Mouse (Mus musculus): ENCODE data around the gene Atp6v1g2. TPM values are rescaled to one million over a fixed set of nuclear protein-coding genes. Genes with fewer than 3 reads are reported as not detected.

The Atp6v1g2 gene
- 1.9 TPM for polyA plus RNA-seq (2014; fragmentation: Illumina TruSeq; extraction: RNeasy Lipid Tissue Mini Kit (QIAGEN cat#74804); ENCODE audit: low replicate concordance)

DNA sequence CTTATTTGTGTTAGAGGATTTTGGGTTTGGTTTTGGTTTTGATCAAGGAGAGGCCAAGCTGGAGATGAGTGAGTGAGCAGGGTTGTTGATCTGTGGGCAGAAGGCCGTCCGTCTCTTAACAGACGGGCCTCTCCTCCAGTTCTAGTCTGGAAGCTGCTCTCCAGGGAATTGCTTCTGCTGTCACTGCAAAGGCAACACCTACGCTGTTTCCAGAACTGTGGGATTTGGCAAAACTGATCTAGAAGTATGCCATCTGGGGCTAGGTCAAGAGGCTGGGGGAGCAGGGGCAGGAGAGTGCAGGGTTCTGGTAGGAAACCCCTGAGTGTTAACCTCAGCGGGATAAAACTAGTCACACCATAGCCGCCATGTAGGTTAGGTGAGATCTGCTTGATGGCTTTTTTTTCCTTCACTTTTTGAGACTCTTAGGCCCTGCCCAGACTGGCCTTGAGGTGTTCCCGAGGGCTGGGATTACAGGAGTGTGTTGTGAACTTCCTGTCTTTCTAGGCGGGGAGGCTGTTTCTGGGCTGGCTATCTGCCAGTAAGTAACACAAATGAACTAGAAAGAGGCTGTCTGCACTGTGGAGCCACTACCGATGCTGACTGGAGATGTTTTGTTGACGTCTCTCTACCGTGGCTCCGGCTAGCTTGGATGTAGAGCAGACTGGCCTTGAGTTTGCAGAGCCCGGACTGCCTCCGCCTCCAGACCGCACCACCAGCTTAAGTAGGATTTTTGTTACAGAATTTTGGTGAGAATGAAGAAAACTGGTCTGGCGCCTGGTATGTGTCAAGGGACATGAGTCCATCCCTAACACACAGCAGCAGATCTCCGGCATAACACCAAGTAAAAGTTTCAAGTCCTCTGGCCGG is at the start of gene Atp6v1g2:
TSS of gene Atp6v1g2 (plus strand) at position 547 of the 867 bp plus-strand sequence.

DNA sequence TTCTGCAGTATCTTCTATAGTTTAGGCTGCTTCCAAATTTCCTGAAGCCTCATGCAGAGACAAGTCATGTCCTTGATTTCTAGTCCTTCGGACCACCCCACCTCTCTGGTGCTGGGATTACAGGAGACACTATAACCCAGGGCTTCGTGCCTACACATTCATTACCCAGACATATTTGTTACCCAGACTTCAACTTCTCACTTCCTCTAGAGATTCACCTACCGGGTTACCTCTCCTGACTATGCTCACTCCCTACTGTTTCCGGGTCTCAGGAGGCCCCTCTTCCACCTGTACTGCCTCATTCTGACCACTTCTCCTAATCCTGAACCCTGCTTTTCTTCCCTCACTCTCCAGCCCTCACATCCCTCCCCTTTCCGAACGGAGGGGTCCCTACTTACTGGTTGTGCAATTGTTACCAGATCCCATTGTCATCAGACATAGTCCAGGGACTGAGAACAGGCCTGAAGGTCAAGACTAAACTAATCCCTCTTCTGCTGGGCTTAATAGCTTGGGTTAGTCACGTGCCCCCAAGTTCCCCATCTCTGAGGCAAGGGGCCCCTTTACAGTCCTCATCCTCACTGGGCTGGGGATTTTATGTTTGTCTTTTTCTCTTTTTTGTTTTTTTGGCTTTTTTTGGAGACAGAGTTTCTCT is 45.4 kb upstream of the Atp6v1g2 start, which contains the start of gene Lst1:
TSS of gene Lst1 (minus strand) at position 481 of the 652 bp plus-strand sequence.

DNA sequence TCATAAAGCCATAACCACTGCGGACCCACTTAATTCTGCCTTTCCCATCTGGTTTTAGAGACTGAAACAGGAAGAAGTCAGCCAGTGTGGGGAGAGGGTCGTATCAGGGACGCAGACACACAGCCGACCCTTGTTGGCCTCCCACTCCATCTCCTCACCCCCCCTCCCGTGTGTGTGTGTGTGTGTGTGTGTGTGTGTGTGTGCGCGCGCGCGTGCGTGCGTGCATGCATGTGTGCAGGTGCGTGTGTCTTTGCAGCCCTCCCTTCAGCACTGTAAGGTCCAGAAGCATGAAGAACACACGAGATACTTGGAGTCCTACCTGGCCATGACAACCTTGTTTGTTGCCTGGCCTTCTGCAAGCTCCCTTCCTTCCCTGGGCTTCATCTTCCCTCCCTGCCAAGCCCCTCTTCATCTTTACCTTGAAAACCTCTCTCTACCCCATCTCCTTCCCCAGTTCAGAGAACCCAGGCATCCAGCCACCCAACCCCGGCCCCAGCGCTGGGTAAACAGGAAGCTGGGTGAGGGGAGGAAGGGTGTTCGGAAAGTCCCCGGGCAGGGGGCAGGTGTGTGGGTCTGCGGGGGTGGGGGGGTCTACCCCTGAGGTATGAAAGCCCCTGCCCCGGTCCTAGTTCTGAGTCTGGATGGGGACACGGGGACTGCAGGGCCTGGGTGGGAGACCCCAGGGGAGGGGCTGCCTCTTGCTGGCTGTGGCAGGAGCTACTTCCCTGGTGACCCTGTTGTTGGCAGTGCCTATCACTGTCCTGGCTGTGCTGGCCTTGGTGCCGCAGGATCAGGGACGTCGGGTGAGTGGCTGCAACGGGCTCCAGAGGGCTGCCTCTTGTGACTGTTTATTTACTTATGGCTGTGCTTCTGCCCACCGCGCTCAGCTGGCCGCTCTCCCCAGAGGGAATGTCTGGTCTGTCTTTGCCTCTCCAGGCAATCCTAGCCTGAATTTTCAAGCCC is 39.3 kb upstream of the Atp6v1g2 start, which contains the start of gene Ltb:
TSS of gene Ltb (plus strand) at position 559 of the 963 bp plus-strand sequence.

DNA sequence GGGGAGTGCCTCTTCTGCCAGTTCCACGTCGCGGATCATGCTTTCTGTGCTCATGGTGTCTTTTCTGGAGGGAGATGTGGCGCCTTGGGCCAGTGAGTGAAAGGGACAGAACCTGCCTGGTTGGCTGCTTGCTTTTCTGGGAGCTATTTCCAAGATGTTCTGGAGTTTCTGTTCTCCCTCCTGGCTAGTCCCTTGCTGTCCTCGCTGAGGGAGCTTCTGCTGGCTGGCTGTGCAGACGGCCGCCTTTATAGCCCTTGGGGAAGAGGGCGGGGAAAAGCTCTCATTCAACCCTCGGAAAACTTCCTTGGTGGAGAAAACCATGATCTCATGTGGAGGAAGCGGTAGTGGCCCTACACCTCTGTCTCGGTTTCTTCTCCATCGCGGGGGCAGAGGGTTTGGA is 31.7 kb upstream of the Atp6v1g2 start, which contains the start of gene Tnf:
TSS of gene Tnf (minus strand) at position 221 of the 400 bp plus-strand sequence.

DNA sequence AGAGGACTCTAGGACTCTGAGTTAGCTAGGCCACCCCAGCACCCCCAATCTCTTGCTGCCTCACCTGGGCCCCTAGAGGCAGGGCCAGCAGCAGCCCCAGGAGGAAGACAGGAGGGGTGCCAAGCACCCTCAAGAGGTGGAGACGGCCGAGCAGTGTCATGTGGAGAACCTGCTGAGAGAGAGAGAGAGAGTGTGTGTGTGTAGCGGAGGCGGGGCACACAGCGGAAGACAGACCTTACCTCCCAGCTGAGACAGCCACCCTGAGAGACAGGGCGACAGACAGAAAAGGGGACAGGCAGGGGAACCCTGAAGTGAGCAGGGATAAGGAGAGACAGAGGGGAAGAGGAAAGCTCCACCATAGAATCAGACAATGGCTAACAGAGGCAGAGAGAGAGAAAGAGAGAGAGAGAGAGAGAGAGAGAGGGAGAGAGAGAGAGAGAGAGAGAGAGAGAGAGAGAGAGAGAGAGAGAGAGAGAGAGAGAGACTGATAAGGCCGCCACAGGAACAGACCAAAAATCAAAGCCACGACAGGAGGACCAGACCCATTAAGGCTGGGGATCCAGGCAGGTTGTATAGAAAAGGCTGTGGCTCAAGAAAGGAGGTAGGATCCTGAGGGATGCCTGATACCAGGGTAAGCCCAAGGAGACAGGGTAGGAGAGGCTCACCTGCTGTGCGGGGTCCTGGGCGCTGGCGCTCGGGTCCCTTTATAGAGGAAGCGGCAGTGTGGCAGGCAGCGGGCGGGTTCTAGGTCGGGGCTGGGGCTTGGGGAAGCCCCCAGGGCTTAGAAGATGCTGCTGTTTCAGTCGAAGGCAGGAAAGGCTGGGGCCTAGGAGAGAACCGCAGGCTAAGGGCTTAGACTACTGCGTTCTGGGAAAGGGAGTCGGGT is 28.7 kb upstream of the Atp6v1g2 start, which contains the start of gene Lta:
TSS of gene Lta (minus strand) at position 858 of the 886 bp plus-strand sequence.

DNA sequence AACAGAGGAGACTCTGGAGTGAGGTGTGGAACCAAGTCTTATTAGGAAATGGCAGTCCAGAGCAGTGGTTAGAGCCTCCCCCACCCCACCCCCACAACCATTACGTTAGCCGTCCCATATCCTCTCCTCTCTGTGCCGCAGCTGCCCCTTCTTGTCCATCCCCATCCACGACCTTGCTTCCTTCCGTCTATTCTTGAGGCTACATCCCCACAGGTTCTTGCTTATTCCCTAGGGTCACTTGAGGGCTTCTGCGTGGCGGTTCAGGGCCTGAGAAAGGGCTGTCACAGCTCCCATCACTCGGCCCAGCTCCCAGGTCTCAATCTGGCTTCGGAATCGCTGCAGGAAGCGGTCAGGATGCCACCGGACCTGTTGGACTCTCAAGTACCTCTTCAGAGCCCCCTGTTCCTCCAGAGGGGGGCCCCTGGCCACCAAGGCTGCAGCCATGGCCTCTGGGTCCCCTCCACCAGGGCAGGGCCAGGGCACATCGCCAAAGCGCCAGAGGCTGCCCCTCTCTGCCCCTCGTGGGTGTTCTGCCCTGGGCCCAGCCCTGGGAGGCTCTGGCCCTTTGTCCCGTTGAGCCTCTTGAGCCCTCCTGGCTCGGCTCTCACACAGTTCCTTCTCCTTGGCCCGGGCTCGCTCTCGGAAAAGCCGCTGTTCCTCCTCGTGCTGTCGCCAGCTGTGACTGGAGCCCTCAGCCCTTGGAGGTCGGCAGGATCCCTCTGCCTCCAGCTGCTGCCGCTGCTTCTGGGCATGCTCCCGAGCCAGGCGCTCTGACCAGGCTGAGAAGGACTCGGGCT is 13.1 kb upstream of the Atp6v1g2 start, which contains the start of gene Gm16181:
TSS of gene Gm16181 (plus strand) at position 679 of the 797 bp plus-strand sequence.

DNA sequence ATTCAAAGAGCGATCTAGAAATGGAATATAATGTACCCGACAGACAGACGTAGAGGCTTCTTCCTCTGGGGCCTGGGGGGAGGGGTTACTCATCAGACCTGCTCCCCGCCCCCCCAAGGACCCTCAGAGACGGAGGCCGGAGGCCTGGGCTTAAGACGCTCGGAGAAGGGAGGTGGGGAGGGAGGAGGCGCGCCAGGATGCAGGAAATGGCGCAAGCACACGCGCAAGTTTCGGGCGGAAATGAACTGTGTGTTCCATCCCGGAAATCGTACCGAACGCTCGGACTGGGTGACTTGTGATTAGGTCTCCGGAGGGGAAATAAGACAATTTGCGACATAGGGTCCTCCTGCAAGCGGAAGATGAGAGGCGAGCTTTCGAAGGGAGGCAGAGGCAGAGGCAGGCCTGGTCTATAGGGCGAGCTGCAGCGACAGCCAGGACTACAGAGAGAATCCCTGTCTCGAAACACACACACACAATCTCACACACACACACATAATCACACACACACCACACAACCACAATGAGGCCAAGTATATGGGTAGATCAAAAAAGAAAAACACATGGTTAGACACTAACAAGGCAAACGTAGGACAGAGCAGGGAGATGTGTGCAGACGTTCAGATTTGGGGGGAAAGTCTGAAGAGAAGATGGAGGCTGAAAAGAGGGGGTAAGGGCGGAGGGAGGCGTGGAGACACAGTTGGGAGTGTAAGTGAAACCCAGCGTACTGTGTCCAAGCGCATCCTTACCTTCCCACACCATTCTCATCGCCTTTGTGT is 2.3 kb downstream of the Atp6v1g2 start, which contains the start of gene Nfkbil1:
TSS of gene Nfkbil1 (minus strand) at position 179 of the 776 bp plus-strand sequence.

DNA sequence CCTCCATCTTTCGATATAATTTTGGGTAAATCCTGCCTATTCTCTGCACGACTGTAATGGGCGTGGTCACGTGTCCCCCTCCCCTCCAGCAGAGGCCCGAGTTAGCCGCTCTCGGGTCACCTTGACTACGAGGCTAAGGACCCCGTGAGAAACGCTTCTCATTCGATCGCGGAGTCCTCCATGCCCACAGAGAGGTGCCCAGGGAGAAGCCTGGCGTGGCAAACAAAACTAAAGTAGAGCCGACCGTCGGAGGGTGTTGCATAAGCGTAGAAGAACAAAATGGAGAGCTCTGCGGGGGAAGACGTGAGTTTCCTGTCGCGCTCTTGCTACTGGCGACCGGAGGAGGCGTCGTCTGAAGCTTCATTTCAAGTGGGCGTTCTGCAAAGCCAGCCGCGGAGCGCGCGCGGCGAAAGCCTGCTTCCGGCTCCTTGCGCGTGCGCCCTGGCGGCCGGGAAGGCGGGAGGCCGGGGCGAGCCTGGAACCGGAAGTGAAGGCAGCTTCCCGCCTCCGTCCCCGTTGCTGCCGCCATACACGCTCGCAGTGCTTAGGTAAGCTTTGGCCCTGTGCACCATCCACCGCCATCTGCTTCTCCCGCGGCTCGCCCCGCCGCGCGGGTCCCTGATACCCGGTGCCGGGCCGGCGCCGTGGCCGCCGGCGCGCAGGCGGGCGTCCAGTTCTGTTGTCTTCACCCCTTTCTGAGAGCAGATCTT is 8.0 kb downstream of the Atp6v1g2 start, which contains the start of gene Ddx39b:
TSS of gene Ddx39b (plus strand) at position 442 of the 710 bp plus-strand sequence.

DNA sequence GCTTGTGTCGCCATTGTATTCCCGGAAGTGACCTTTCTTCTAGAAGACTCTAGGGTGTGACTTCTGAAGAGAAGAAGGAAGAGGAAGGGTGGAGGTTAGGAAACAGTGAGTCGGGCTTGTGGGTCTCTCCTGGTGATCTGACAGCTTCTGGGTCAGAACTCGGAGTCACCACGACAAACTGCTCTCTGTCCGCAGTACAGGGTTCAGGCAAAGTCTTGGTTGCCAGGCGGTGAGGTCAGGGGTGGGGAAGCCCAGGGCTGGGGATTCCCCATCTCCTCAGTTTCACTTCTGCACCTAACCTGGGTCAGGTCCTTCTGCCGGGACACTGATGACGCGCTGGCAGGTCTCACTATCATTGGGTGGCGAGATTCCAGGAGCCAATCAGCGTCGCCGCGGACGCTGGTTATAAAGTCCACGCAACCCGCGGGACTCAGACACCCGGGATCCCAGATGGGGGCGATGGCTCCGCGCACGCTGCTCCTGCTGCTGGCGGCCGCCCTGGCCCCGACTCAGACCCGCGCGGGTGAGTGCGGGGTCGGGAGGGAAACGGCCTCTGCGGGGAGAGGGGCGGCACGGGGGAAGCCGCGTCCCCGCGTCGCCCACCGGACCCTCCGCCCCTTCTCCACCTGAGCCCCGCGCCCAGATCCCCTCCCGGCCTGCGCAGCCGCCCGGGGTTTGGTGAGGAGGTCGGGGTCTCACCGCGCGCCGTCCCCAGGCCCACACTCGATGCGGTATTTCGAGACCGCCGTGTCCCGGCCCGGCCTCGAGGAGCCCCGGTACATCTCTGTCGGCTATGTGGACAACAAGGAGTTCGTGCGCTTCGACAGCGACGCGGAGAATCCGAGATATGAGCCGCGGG is 29.4 kb downstream of the Atp6v1g2 start, which contains the start of gene H2-D1:
TSS of gene H2-D1 (plus strand) at position 67 of the 859 bp plus-strand sequence.

Other genes with a start within 250 kb of the Atp6v1g2 start
- 0.37 TPM for gene Vars, start 232.7 kb upstream of the Atp6v1g2 start, polyA plus RNA-seq (2014; fragmentation: Illumina TruSeq; extraction: RNeasy Lipid Tissue Mini Kit (QIAGEN cat#74804); ENCODE audit: low replicate concordance)
- 0.11 TPM for gene Vwa7, start 217.1 kb upstream of the Atp6v1g2 start, polyA plus RNA-seq (2014; fragmentation: Illumina TruSeq; extraction: RNeasy Lipid Tissue Mini Kit (QIAGEN cat#74804); ENCODE audit: low replicate concordance)
- not detected for gene Sapcd1, start 205.6 kb upstream of the Atp6v1g2 start, polyA plus RNA-seq (2014; fragmentation: Illumina TruSeq; extraction: RNeasy Lipid Tissue Mini Kit (QIAGEN cat#74804); ENCODE audit: low replicate concordance)
- 0.93 TPM for gene Msh5, start 186.9 kb upstream of the Atp6v1g2 start, polyA plus RNA-seq (2014; fragmentation: Illumina TruSeq; extraction: RNeasy Lipid Tissue Mini Kit (QIAGEN cat#74804); ENCODE audit: low replicate concordance)
- 31.3 TPM for gene Clic1, start 183.7 kb upstream of the Atp6v1g2 start, polyA plus RNA-seq (2014; fragmentation: Illumina TruSeq; extraction: RNeasy Lipid Tissue Mini Kit (QIAGEN cat#74804); ENCODE audit: low replicate concordance)
- not detected for gene Ddah2, start 174.6 kb upstream of the Atp6v1g2 start, polyA plus RNA-seq (2014; fragmentation: Illumina TruSeq; extraction: RNeasy Lipid Tissue Mini Kit (QIAGEN cat#74804); ENCODE audit: low replicate concordance)
- not detected for gene Ly6g6c, start 168.3 kb upstream of the Atp6v1g2 start, polyA plus RNA-seq (2014; fragmentation: Illumina TruSeq; extraction: RNeasy Lipid Tissue Mini Kit (QIAGEN cat#74804); ENCODE audit: low replicate concordance)
- gene Mpig6b, start 167.5 kb upstream of the Atp6v1g2 start, polyA plus RNA-seq (2014; fragmentation: Illumina TruSeq; extraction: RNeasy Lipid Tissue Mini Kit (QIAGEN cat#74804); ENCODE audit: low replicate concordance): 0.59 TPM
- gene Ly6g6e, start 156.8 kb upstream of the Atp6v1g2 start, polyA plus RNA-seq (2014; fragmentation: Illumina TruSeq; extraction: RNeasy Lipid Tissue Mini Kit (QIAGEN cat#74804); ENCODE audit: low replicate concordance): not detected
- gene Ly6g6d, start 155.6 kb upstream of the Atp6v1g2 start, polyA plus RNA-seq (2014; fragmentation: Illumina TruSeq; extraction: RNeasy Lipid Tissue Mini Kit (QIAGEN cat#74804); ENCODE audit: low replicate concordance): not detected
- gene Ly6g6f, start 148.1 kb upstream of the Atp6v1g2 start, polyA plus RNA-seq (2014; fragmentation: Illumina TruSeq; extraction: RNeasy Lipid Tissue Mini Kit (QIAGEN cat#74804); ENCODE audit: low replicate concordance): not detected
- 3.7 TPM for gene Abhd16a, start 144.4 kb upstream of the Atp6v1g2 start, polyA plus RNA-seq (2014; fragmentation: Illumina TruSeq; extraction: RNeasy Lipid Tissue Mini Kit (QIAGEN cat#74804); ENCODE audit: low replicate concordance)
- gene Ly6g5c, start 125.4 kb upstream of the Atp6v1g2 start, polyA plus RNA-seq (2014; fragmentation: Illumina TruSeq; extraction: RNeasy Lipid Tissue Mini Kit (QIAGEN cat#74804); ENCODE audit: low replicate concordance): not detected
- gene Ly6g5b, start 118.2 kb upstream of the Atp6v1g2 start, polyA plus RNA-seq (2014; fragmentation: Illumina TruSeq; extraction: RNeasy Lipid Tissue Mini Kit (QIAGEN cat#74804); ENCODE audit: low replicate concordance): not detected
- gene Gpank1, start 112.2 kb upstream of the Atp6v1g2 start, polyA plus RNA-seq (2014; fragmentation: Illumina TruSeq; extraction: RNeasy Lipid Tissue Mini Kit (QIAGEN cat#74804); ENCODE audit: low replicate concordance): 2.3 TPM
- 112 TPM for gene Csnk2b, start 111.6 kb upstream of the Atp6v1g2 start, polyA plus RNA-seq (2014; fragmentation: Illumina TruSeq; extraction: RNeasy Lipid Tissue Mini Kit (QIAGEN cat#74804); ENCODE audit: low replicate concordance)
- 1.7 TPM for gene D17H6S53E, start 107.3 kb upstream of the Atp6v1g2 start, polyA plus RNA-seq (2014; fragmentation: Illumina TruSeq; extraction: RNeasy Lipid Tissue Mini Kit (QIAGEN cat#74804); ENCODE audit: low replicate concordance)
- gene Apom, start 101.6 kb upstream of the Atp6v1g2 start, polyA plus RNA-seq (2014; fragmentation: Illumina TruSeq; extraction: RNeasy Lipid Tissue Mini Kit (QIAGEN cat#74804); ENCODE audit: low replicate concordance): not detected
- gene Bag6, start 98.5 kb upstream of the Atp6v1g2 start, polyA plus RNA-seq (2014; fragmentation: Illumina TruSeq; extraction: RNeasy Lipid Tissue Mini Kit (QIAGEN cat#74804); ENCODE audit: low replicate concordance): 9.2 TPM
- gene Prrc2a, start 68.8 kb upstream of the Atp6v1g2 start, polyA plus RNA-seq (2014; fragmentation: Illumina TruSeq; extraction: RNeasy Lipid Tissue Mini Kit (QIAGEN cat#74804); ENCODE audit: low replicate concordance): 7.5 TPM
- 8.4 TPM for gene Aif1, start 57.6 kb upstream of the Atp6v1g2 start, polyA plus RNA-seq (2014; fragmentation: Illumina TruSeq; extraction: RNeasy Lipid Tissue Mini Kit (QIAGEN cat#74804); ENCODE audit: low replicate concordance)
- not detected for gene Lst1, start 45.2 kb upstream of the Atp6v1g2 start, polyA plus RNA-seq (2014; fragmentation: Illumina TruSeq; extraction: RNeasy Lipid Tissue Mini Kit (QIAGEN cat#74804); ENCODE audit: low replicate concordance)
- gene Ltb, start 39.2 kb upstream of the Atp6v1g2 start, polyA plus RNA-seq (2014; fragmentation: Illumina TruSeq; extraction: RNeasy Lipid Tissue Mini Kit (QIAGEN cat#74804); ENCODE audit: low replicate concordance): not detected
- not detected for gene Tnf, start 31.7 kb upstream of the Atp6v1g2 start, polyA plus RNA-seq (2014; fragmentation: Illumina TruSeq; extraction: RNeasy Lipid Tissue Mini Kit (QIAGEN cat#74804); ENCODE audit: low replicate concordance)
- not detected for gene Lta, start 28.3 kb upstream of the Atp6v1g2 start, polyA plus RNA-seq (2014; fragmentation: Illumina TruSeq; extraction: RNeasy Lipid Tissue Mini Kit (QIAGEN cat#74804); ENCODE audit: low replicate concordance)
- not detected for gene Gm16181, start 12.8 kb upstream of the Atp6v1g2 start, polyA plus RNA-seq (2014; fragmentation: Illumina TruSeq; extraction: RNeasy Lipid Tissue Mini Kit (QIAGEN cat#74804); ENCODE audit: low replicate concordance)
- gene Nfkbil1, start 2.1 kb downstream of the Atp6v1g2 start, polyA plus RNA-seq (2014; fragmentation: Illumina TruSeq; extraction: RNeasy Lipid Tissue Mini Kit (QIAGEN cat#74804); ENCODE audit: low replicate concordance): not detected
- gene Ddx39b, start 8.1 kb downstream of the Atp6v1g2 start, polyA plus RNA-seq (2014; fragmentation: Illumina TruSeq; extraction: RNeasy Lipid Tissue Mini Kit (QIAGEN cat#74804); ENCODE audit: low replicate concordance): 4.0 TPM
- 51.6 TPM for gene H2-D1, start 29.1 kb downstream of the Atp6v1g2 start, polyA plus RNA-seq (2014; fragmentation: Illumina TruSeq; extraction: RNeasy Lipid Tissue Mini Kit (QIAGEN cat#74804); ENCODE audit: low replicate concordance)
- 506 TPM for gene H2-Q1, start 86.7 kb downstream of the Atp6v1g2 start, polyA plus RNA-seq (2014; fragmentation: Illumina TruSeq; extraction: RNeasy Lipid Tissue Mini Kit (QIAGEN cat#74804); ENCODE audit: low replicate concordance)
- 3,607 TPM for gene H2-Q2, start 108.6 kb downstream of the Atp6v1g2 start, polyA plus RNA-seq (2014; fragmentation: Illumina TruSeq; extraction: RNeasy Lipid Tissue Mini Kit (QIAGEN cat#74804); ENCODE audit: low replicate concordance)
- gene H2-Q4, start 146.0 kb downstream of the Atp6v1g2 start, polyA plus RNA-seq (2014; fragmentation: Illumina TruSeq; extraction: RNeasy Lipid Tissue Mini Kit (QIAGEN cat#74804); ENCODE audit: low replicate concordance): 51.5 TPM
- 7.5 TPM for gene H2-Q6, start 191.2 kb downstream of the Atp6v1g2 start, polyA plus RNA-seq (2014; fragmentation: Illumina TruSeq; extraction: RNeasy Lipid Tissue Mini Kit (QIAGEN cat#74804); ENCODE audit: low replicate concordance)
- 11.4 TPM for gene H2-Q7, start 205.5 kb downstream of the Atp6v1g2 start, polyA plus RNA-seq (2014; fragmentation: Illumina TruSeq; extraction: RNeasy Lipid Tissue Mini Kit (QIAGEN cat#74804); ENCODE audit: low replicate concordance)
- gene H2-Q10, start 236.4 kb downstream of the Atp6v1g2 start, polyA plus RNA-seq (2014; fragmentation: Illumina TruSeq; extraction: RNeasy Lipid Tissue Mini Kit (QIAGEN cat#74804); ENCODE audit: low replicate concordance): 2.3 TPM

Measured in small intestine, adult 10 weeks (tissue).